Mouse (Mus musculus) liver, embryonic 14.5 days (tissue): ENCODE results near the gene Prpf3.

Source experiments
- CTCF ChIP-seq: IDR thresholded peaks from 2 replicates; pipeline ENCODE4 v1.5.1; 2016; ENCODE audit warnings: antibody characterized with exemption, low read depth, control low read depth
- EP300 ChIP-seq: IDR thresholded peaks from 2 replicates; pipeline ENCODE4 v1.6.1; 2016; ENCODE audit warnings: antibody characterized with exemption, low read depth

- TF ChIP-seq CTCF (peak; percentile 25; the same call in 1 of the 2 replicates), EP300 (no peak)
These were observed 15.7 kb upstream of the Prpf3 start, which contains the start of gene Mrps21 for GRCm38 (mm10) chr3:95871392-95871867.
